Mouse (Mus musculus): ENCODE measurements around the gene Speer4c. TPM values are rescaled to one million over a fixed set of nuclear protein-coding genes. Genes with fewer than 3 reads are reported as not detected.
"Not testable (repeated sequence)": the region's sequence is repeated elsewhere in the genome, so short reads cannot be mapped to it uniquely, and the experiment has no call there.

Gene Speer4c
- polyA plus RNA-seq, 1 experiment: not detected

DNA sequence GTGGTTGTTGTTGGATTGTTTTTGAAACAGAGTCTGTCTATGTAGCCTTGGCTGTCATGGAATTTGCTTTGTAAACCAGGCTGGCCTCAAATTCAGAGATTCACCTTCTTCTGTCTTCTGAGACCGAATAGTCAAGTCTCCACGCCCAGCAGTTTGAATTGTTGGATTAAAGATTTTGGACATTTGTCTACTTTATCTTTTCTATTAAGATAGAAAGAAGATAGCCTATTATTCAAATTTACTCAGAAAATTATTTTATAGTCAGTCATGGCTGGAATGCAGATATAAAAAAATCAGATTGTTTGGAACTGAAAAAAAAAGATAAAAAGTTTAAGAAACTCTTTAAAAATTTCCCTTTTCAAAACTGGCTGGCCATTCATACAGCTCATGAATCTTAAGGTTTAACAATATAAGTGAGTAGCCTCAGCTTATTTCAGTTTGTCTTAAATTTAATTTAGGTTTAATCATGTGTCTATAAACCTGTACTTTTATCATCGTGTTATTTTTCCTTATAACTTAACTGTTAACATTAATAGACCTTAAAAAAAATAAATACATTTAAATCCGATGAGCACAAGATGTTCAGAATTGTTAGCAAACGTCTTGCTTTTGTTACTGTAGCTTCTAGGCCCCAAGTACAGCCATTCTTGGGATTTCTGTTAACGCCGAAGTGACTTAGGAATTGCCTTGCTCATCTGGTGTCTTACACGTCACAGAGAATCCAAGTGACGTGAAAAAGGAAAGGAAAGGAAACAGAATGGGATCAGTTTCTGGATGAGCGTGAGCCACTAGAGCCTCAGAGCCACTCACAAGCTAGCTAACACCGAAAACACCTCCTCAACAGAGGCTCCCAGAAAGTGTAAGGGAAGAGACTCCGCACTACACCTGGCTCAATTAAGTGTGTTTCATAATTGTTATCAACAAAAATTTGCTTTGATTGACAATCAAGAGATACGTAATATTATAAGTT is 33.8 kb downstream of the Speer4c start:
- H3K4me1 ChIP-seq (ENCODE audit: control insufficient read depth, insufficient read depth, insufficient read length, low read length); H3K27ac ChIP-seq (ENCODE audit: insufficient read depth, low read depth, low read length); H3K27me3 ChIP-seq (ENCODE audit: control insufficient read depth, insufficient read depth, low read length); H3K36me3 ChIP-seq (ENCODE audit: control insufficient read depth, insufficient read depth, low read length); H3K4me3 ChIP-seq (ENCODE audit: low read depth, low read length): not testable (repeated sequence)
- 65% methylated on average over 13 of the region's 13 CpGs for WGBS

DNA sequence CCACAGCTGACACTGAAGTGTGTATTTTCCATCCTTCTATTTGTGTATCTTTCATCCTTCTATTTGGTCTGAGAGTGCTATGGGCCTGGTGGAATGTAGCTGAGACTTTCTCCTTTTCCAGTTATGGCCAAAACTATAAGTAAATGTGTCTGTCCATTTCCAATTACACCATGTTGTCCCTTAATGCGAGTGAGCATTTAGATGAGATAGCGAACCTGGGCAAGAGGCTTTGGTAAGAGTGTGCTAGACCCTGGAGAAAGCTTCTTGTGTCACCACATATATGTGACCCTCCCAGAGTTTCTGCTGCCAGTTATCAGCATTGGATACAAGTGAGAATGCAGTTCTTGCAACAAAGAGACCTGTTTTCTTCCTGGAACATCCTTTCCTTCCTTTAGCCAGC is 35.2 kb downstream of the Speer4c start:
- 68% methylated on average over 2 of the region's 2 CpGs for WGBS
- not testable (repeated sequence) for H3K4me3 ChIP-seq (ENCODE audit: low read depth, low read length); H3K36me3 ChIP-seq (ENCODE audit: control insufficient read depth, insufficient read depth, low read length); H3K4me1 ChIP-seq (ENCODE audit: control insufficient read depth, insufficient read depth, insufficient read length, low read length); H3K27ac ChIP-seq (ENCODE audit: insufficient read depth, low read depth, low read length); H3K27me3 ChIP-seq (ENCODE audit: control insufficient read depth, insufficient read depth, low read length)

DNA sequence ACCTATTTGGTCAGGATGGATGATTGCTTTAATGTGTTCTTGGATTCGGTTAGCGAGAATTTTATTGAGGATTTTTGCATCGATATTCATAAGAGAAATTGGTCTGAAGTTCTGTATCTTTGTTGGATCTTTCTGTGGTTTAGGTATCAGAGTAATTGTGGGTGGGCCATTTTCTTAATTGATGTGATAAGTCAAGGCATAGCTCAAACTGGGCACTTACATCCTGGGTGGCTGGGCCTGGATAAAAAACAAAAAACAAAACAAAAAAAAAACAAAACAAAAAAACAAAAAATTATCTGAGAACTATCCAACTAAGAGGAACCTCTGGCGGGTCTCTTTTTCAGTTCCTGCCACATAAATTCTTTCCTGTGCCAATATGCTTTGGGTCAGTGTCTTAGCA is 36.3 kb downstream of the Speer4c start:
- not testable (repeated sequence) for H3K27ac ChIP-seq (ENCODE audit: insufficient read depth, low read depth, low read length); H3K4me3 ChIP-seq (ENCODE audit: low read depth, low read length); H3K27me3 ChIP-seq (ENCODE audit: control insufficient read depth, insufficient read depth, low read length); H3K4me1 ChIP-seq (ENCODE audit: control insufficient read depth, insufficient read depth, insufficient read length, low read length); H3K36me3 ChIP-seq (ENCODE audit: control insufficient read depth, insufficient read depth, low read length)
- WGBS: 82% methylated on average over 4 of the region's 4 CpGs

DNA sequence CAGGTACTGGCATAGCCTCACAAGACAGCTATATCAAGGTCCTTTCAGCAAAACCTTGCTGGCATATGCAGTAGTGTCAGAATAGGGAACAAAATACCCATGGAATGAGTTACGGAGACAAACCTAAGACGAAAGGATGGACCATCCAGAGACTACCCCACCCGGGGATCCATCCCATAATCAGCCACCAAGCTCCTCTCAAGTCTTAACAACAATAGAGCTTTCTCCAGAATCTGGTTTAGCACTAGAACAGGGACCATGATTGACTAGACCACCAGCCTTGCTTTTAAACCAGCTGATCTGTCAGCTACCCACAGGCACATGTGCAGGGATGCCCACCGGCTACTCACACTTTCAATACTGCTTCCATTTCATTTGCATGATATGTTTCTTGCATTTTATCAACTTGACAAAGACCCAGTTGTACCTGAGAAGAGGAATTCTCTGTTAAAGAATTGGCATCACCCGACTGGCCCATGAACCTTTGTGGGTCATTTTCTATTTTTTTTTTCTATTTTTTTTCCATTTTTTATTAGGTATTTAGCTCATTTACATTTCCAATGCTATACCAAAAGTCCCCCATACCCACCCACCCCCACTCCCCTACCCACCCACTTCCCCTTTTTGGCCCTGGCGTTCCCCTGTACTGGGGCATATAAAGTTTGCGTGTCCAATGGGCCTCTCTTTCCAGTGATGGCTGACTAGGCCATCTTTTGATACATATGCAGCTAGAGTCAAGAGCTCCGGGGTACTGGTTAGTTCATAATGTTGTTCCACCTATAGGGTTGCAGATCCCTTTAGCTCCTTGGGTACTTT is 39.4 kb downstream of the Speer4c start:
- 89% methylated on average over 5 of the region's 8 CpGs for WGBS
- not testable (repeated sequence) for H3K27me3 ChIP-seq (ENCODE audit: control insufficient read depth, insufficient read depth, low read length); H3K4me3 ChIP-seq (ENCODE audit: low read depth, low read length); H3K4me1 ChIP-seq (ENCODE audit: control insufficient read depth, insufficient read depth, insufficient read length, low read length); H3K27ac ChIP-seq (ENCODE audit: insufficient read depth, low read depth, low read length); H3K36me3 ChIP-seq (ENCODE audit: control insufficient read depth, insufficient read depth, low read length)

DNA sequence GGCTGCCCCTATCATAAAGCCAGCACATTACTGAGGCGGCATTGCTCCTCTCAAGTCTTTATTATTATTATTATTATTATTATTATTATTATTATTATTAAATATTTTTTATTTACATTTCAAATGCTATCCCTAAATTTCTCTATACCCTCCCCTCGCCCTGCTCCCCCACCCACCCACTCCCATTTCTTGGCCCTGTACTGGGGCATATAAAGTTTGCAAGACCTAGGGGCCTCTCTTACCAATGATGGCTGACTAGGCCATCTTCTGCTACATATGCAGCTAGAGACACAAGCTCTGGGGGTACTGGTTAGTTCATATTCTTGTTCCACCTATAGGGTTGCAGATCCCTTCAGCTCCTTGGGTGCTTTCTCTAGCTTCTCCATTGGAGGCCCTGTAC is 40.1 kb downstream of the Speer4c start:
- WGBS: 74% methylated on average over 2 of the region's 2 CpGs
- H3K27ac ChIP-seq (ENCODE audit: insufficient read depth, low read depth, low read length); H3K4me1 ChIP-seq (ENCODE audit: control insufficient read depth, insufficient read depth, insufficient read length, low read length); H3K27me3 ChIP-seq (ENCODE audit: control insufficient read depth, insufficient read depth, low read length); H3K4me3 ChIP-seq (ENCODE audit: low read depth, low read length); H3K36me3 ChIP-seq (ENCODE audit: control insufficient read depth, insufficient read depth, low read length): not testable (repeated sequence)

DNA sequence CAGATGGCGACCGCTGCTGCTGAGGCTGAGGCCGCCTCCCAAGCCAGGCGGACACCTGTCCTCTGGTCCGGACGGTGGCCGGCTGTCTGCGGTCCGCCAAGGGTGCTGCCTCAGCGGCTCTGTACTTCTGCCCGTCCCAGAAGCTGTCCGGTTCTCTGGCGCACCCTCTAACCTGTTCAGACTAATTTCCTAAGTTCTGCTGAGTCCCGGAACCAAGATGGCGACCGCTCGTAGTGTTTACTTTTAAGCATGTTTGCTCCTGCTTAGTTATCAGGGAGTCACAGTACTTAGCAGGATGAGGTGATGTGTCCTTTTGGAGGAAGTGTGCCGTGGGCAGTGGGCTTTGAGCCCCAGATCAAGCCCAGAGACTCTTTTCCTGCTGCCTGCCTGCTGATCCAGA is 43.3 kb downstream of the Speer4c start:
- not testable (repeated sequence) for H3K27ac ChIP-seq (ENCODE audit: insufficient read depth, low read depth, low read length); H3K4me1 ChIP-seq (ENCODE audit: control insufficient read depth, insufficient read depth, insufficient read length, low read length); H3K4me3 ChIP-seq (ENCODE audit: low read depth, low read length); H3K27me3 ChIP-seq (ENCODE audit: control insufficient read depth, insufficient read depth, low read length); H3K36me3 ChIP-seq (ENCODE audit: control insufficient read depth, insufficient read depth, low read length)
- 84% methylated on average over 9 of the region's 18 CpGs for WGBS

DNA sequence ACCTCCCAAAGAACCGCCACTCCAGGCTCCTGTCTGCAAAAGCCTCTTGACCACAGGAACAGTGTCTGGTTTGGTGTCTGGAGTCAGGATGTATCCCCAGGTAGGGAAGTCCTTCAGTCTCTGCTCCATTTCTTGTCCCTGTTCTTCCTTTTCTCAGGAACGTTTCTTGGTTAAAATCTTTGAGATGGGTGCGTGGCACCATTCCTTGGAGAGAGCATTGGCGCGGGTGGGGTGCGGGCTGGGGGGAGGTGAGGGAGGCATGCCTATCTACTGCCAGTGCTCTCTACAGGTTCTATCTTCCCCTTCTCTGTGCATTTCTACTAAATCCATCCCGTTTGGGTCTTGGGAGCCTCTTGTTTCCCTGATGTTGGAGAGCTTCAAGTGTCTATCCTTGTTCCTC is 50.2 kb downstream of the Speer4c start:
- not testable (repeated sequence) for H3K36me3 ChIP-seq (ENCODE audit: control insufficient read depth, insufficient read depth, low read length); H3K4me3 ChIP-seq (ENCODE audit: low read depth, low read length)
- WGBS: 70% methylated on average over 7 of the region's 7 CpGs

More for the DNA sequence above, 50.2 kb downstream of the Speer4c start:
- H3K4me1 ChIP-seq (ENCODE audit: control insufficient read depth, insufficient read depth, insufficient read length, low read length); H3K27ac ChIP-seq (ENCODE audit: insufficient read depth, low read depth, low read length); H3K27me3 ChIP-seq (ENCODE audit: control insufficient read depth, insufficient read depth, low read length): not testable (repeated sequence)

Other genes with a start within 250 kb of the Speer4c start
- gene Gm21149, start 237.7 kb downstream of the Speer4c start, polyA plus RNA-seq (2012; rRNA removed): not detected in 2 replicates
- gene Gm21190, start 185.0 kb downstream of the Speer4c start, polyA plus RNA-seq (2012; rRNA removed): not detected in 2 replicates
- not detected in 2 replicates for gene Gm21083, start 136.9 kb downstream of the Speer4c start, polyA plus RNA-seq (2012; rRNA removed)
- gene Speer4d, start 95.2 kb downstream of the Speer4c start, polyA plus RNA-seq (2012; rRNA removed): not detected in 2 replicates
- gene 4930572O03Rik, start 57.2 kb downstream of the Speer4c start, polyA plus RNA-seq (2012; rRNA removed): not detected in 2 replicates
- gene Cacna2d1, start 220.4 kb upstream of the Speer4c start, polyA plus RNA-seq (2012; rRNA removed): 0.56 and 0.65 TPM in 2 replicates